Mouse (Mus musculus) cerebellum, postnatal 14 days (tissue): ENCODE results near the gene Cib1.
A peak's percentile ranks its signal among the peaks of the same experiment; 100 is the strongest.

ENCODE experiments used
- DNase-seq, 2 experiments: peaks; one replicate each; pipeline ENCODE4 v3.0.0; 2021; ENCODE audit warnings: mixed read lengths in 2 of 2

The Cib1 gene

GRCm38 (mm10) chr7:80200588-80200945, 32.0 kb downstream of the Cib1 start:
- DNase-seq, result no peak

GRCm38 (mm10) chr7:80199851-80200587, 32.6 kb downstream of the Cib1 start:
- DNase-seq, result no peak

GRCm38 (mm10) chr7:80199286-80199685, 33.3 kb downstream of the Cib1 start:
- DNase-seq, result no peak

- DNase-seq, result peak in 1 of 2 experiments; percentile 45
These were observed 33.8 kb downstream of the Cib1 start for GRCm38 (mm10) chr7:80198863-80199262.

GRCm38 (mm10) chr7:80197941-80198778, 34.5 kb downstream of the Cib1 start:
- DNase-seq, result peak; percentile 76 to 83

DNA sequence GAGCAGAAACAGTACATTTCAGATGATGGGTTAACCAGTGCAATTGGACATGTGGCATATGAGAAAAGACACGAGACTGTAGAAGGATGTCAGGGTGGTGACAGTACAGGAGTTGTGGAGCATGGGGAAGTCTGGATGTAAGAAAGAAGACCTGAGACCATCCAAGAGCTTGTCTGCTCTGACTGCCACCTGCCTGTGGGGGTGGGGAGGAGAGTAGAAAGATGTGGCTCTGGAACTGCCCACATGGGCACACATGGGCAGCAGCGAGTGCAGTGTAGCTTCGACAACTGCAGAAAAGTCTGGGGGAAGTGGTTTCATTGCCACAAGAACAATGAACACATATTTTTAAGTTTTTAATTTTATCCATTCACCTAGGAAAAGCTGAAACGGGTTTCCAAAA, 35.2 kb downstream of the Cib1 start:
- peak in 1 of 2 experiments; percentile 53 for DNase-seq

GRCm38 (mm10) chr7:80195576-80196263, 36.9 kb downstream of the Cib1 start:
- no peak for DNase-seq

GRCm38 (mm10) chr7:80195146-80195545, 37.5 kb downstream of the Cib1 start:
- DNase-seq, result no peak

DNA sequence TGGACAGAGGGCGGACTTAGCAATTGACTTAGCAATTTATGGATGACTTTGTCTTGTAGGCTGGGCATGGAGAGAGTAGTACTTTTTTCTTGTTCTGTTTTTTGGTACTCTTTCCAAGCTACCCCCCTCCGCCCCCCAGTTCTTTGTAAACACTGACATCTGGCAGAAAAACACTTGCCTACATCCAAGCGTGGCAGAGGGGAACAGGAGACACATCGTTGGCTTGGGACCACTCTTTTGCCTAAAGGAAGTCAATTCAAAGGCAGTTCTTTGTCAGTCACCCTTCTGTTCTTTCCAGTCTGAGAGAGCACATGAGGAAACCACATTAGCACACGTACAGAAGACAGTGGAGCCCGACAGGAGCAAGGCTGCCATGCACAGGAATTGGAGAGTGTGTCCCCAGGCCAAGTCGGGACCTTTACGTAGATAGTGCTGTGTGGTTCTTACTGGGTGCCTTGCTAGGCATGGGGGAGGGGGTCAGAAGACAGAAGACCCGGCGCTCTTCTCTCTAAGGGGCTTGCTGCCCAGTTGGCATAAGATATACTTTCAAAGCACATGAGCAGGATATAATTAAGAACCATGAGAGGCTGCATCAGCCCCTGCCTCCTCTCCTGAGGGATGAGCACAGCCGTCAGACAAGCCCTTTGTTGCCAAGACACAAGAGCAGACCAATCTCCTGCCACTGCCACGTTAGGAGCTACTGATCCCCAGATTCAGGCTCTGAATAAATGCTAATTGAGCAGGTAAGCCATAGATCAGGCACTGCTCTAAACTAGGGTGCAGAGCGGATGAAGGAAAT, 38.5 kb downstream of the Cib1 start:
- no peak for DNase-seq

GRCm38 (mm10) chr7:80192226-80193061, 40.2 kb downstream of the Cib1 start:
- DNase-seq, result peak; percentile 74 to 88

DNA sequence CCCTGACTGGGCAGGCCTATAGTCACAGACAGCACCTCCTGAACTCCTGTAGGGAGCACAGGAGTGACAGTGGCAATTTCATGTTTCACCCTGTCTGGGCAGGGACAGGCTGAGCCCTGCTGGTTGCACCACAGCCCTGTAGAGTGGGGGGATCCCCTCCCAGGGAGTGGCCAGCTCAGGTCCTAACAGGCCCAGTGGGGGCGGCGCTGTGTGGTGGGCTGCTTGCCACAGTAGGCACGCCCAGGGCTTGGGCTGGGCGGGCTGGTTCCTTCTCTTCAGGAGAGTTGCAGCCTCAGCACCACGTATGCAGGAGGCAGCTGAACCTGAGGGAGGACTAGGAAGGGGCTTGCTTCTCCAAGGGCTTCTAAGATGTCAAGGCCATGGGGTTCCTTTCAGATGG, 41.2 kb downstream of the Cib1 start:
- DNase-seq, result no peak

GRCm38 (mm10) chr7:80189147-80189933, 43.3 kb downstream of the Cib1 start:
- no peak for DNase-seq

- no peak for DNase-seq
These were observed 44.0 kb downstream of the Cib1 start for GRCm38 (mm10) chr7:80188579-80189125.

DNA sequence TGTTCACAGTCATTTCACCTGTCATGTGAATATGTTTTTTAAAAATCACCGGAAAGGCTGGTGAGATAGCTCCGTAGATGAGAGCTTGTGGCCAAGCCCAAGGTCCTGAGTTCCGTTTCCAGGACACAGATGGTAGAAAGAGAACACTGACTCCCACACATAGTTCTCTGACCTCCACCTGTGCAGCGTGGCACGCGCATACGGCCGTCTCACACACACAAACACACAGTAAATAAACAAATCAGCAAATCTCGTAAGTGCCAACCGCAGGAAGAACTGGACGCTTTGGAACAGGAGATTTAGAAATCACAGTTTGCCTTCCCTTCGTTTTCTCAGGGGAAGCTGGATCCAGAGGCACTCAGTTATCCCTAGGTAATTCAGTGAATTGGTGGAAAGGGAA, 45.1 kb downstream of the Cib1 start:
- no peak for DNase-seq

- peak; percentile 86 to 88 for DNase-seq
These were observed 45.9 kb downstream of the Cib1 start, which contains the start of gene Sema4b for GRCm38 (mm10) chr7:80186531-80187296. Sema4b (plus strand) TSS chr7:80186841.

- DNase-seq, result no peak
These were observed 46.6 kb downstream of the Cib1 start for GRCm38 (mm10) chr7:80186021-80186420.

GRCm38 (mm10) chr7:80184968-80185367, 47.6 kb downstream of the Cib1 start:
- DNase-seq, result no peak

GRCm38 (mm10) chr7:80184551-80184950, 48.1 kb downstream of the Cib1 start:
- no peak for DNase-seq

DNA sequence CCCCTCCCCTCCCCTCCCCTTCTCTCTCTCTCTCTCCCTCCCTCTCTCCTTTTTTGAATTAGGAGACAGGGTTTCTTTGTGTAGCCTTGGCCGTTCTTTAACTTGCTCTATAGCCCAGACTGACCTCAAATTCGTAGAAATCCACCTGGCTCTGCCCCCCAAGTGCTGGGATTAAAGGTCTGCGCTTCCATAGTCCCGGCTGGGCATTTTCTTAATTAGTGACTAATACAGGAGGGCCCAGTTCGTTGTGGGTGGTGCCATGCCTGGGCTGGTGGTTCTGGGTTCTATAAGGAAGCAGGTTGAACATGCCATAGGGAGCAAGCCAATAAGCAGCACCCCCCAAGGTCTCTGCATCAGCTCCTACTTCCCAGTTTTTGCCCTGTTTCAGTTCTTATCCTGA, 48.6 kb downstream of the Cib1 start:
- no peak for DNase-seq

GRCm38 (mm10) chr7:80183466-80183865, 49.1 kb downstream of the Cib1 start:
- no peak for DNase-seq
